Mouse (Mus musculus) ES-E14 (cell line): ENCODE measurements at regions not wholly inside any gene's neighbourhood (a gene's known extent, or its start where the extent isn't known, plus 50 kb on each side); places are given as distances from the start of the nearest gene placed in this dataset.

Experiments used
- DNase-seq: peaks from one replicate; pipeline ENCODE4 v3.0.0-alpha.2; 2013; ENCODE audit warnings: low read depth, low spot score
- H3K27ac ChIP-seq: 2 replicates; pipeline ENCODE4 v1.5.1; 2012; ENCODE audit warnings: low read depth, mild to moderate bottlenecking, low read length, moderate library complexity, mixed read lengths; ENCODE audit not compliant: poor library complexity, insufficient read depth, severe bottlenecking
- H3K36me3 ChIP-seq: 2 replicates; pipeline ENCODE4 v1.6.1; 2012; ENCODE audit warnings: mild to moderate bottlenecking, low read length, moderate library complexity, mixed read lengths; ENCODE audit not compliant: control insufficient read depth, poor library complexity, insufficient read depth, severe bottlenecking
- H3K4me1 ChIP-seq, 2 experiments: fragments of 150-350 bp in 1 of 2; sonication (generic) in 1 of 2; 2 replicates each; pipeline ENCODE4 v1.6.1; 2012; ENCODE audit warnings: low read length in 2 of 2, mild to moderate bottlenecking in 1 of 2, mixed read lengths in 1 of 2; ENCODE audit not compliant: control insufficient read depth in 2 of 2, insufficient read depth in 2 of 2, poor library complexity in 1 of 2
- H3K4me3 ChIP-seq, 2 experiments: fragments of 150-350 bp in 1 of 2; sonication (generic) in 1 of 2; 2 replicates each; pipeline ENCODE4 v1.5.1; 2012; ENCODE audit warnings: low read length in 2 of 2, low read depth in 1 of 2, mild to moderate bottlenecking in 1 of 2, mixed read lengths in 1 of 2; ENCODE audit not compliant: insufficient read depth in 1 of 2, poor library complexity in 1 of 2, severe bottlenecking in 1 of 2
- H3K9ac ChIP-seq: 2 replicates; pipeline ENCODE4 v1.6.1; 2012; ENCODE audit warnings: low read depth, mild to moderate bottlenecking, low read length, mixed read lengths; ENCODE audit not compliant: poor library complexity, insufficient read depth, severe bottlenecking
- H3K9me3 ChIP-seq: fragments of 150-350 bp; sonication (generic); 2 replicates; pipeline ENCODE4 v1.6.1; 2012; ENCODE audit warnings: low read depth, mild to moderate bottlenecking, low read length; ENCODE audit not compliant: control insufficient read depth, insufficient read depth
- CHD2 ChIP-seq: IDR thresholded peaks from 2 replicates; pipeline ENCODE4 v1.6.1; 2014; ENCODE audit warnings: mild to moderate bottlenecking, low read depth, low read length, inconsistent platforms
- HCFC1 ChIP-seq: IDR thresholded peaks from 2 replicates; pipeline ENCODE4 v1.6.1; 2012; ENCODE audit warnings: low read length, inconsistent platforms, borderline replicate concordance; ENCODE audit not compliant: insufficient read depth
- MAFK ChIP-seq: IDR thresholded peaks from 2 replicates; pipeline ENCODE4 v1.6.1; 2014; ENCODE audit warnings: mild to moderate bottlenecking, low read depth, low read length, inconsistent platforms; ENCODE audit not compliant: insufficient read depth
- ZC3H11A ChIP-seq: IDR thresholded peaks from 2 replicates; pipeline ENCODE4 v1.6.1; 2012; ENCODE audit warnings: low read depth, mild to moderate bottlenecking, inconsistent platforms, low read length, borderline replicate concordance
- ZNF384 ChIP-seq: IDR thresholded peaks from 2 replicates; pipeline ENCODE4 v1.6.1; 2012; ENCODE audit warnings: low read depth, low read length, inconsistent platforms
- in situ Hi-C, 2 experiments: fragments of 600-800 bp; cut with MboI; formaldehyde crosslinking; loops; one replicate each; pipeline ENCODE4 v1.15.1; 2025; ENCODE audit warnings: low sequenced_read_pairs in 2 of 2, inconsistent platforms in 1 of 2; ENCODE audit not compliant: unreplicated experiment in 2 of 2

- no peak for TF ChIP-seq HCFC1
- no peak for TF ChIP-seq ZNF384
- TF ChIP-seq ZC3H11A: no peak
- no peak for TF ChIP-seq CHD2
- no peak for TF ChIP-seq MAFK
- no peak for DNase-seq
- Histone ChIP-seq H3K9me3 (no peaks in the 10 kb centered on the region), H3K27ac (no peak overlapping the region), H3K4me3 (no peak overlapping the region), H3K4me1 (no peaks in the 10 kb centered on the region), H3K9ac (no peak overlapping the region), H3K36me3 (no peaks in the 10 kb centered on the region)
- in situ Hi-C loops: no loop called here
These were observed 256.7 kb upstream of the Plxna2 start for GRCm38 (mm10) chr1:194361316-194361715.

DNA sequence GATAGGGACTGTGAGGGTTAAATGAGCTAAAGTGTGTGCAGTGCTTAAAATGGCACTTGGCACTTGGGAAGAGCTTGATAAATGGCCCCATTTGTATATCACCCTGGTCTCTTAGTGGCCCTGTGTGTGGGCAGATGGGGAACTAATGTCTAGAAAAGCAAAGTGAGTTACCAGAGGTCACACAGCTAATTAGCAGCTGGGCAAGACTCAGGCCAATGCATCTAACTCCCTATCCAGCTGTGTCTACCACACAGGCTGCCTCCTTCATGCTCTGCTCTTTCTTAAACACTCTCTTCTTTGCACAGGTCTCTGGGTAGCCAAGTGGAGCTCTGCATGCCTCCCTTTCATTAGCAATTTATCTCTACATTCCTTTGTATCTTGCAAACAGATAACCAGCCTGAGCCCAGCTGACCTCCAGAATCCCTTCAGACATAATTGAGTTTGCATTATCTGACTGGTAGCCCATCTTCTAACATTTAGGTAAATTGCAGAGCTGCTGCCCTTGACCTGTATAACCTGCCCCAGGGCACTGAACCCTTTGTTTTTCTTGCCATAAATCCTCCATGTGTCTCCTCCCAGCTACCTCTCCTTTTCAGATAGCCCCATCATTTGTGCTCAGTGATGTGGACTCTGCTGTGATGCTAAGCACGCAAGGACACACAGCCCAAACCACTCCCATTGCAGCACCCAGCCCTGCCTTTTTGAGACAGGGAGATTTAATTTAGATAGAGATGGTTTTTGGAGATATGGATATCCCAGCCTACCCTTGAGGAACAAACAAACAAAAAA lies 263.5 kb upstream of the Plxna2 start:
- DNase-seq: no peak
- Histone ChIP-seq H3K36me3 (no peaks in the 10 kb centered on the region), H3K4me3 (no peak overlapping the region), H3K27ac (no peak overlapping the region), H3K9ac (no peak overlapping the region), H3K9me3 (no peaks in the 10 kb centered on the region), H3K4me1 (no peaks in the 10 kb centered on the region)
- in situ Hi-C loops: no loop called here
- TF ChIP-seq ZC3H11A: no peak
- TF ChIP-seq HCFC1: no peak
- no peak for TF ChIP-seq MAFK
- TF ChIP-seq CHD2: no peak
- no peak for TF ChIP-seq ZNF384

- H3K27ac ChIP-seq: no peak overlapping the region
- in situ Hi-C loops: no loop called here
These were observed 272.5 kb upstream of the Plxna2 start for GRCm38 (mm10) chr1:194345304-194346033.

DNA sequence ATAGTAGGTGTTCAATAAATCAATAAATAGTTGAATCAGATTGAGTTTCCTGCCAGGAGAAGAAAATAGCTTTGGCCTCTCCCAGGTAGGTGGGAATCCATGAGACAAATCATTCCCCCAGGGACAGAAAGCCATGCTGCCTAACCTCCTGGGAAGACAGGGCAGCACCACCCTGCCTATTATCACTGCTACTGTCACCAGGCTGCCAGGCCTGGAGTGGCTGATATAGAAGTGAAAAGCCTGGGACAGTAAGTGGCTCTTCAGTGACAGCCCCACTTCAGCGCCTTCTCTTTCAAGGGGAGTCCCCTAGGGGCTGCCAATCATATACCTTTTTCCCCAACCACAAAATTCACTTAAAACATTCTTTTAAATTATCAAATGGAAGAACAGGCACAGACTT lies 275.4 kb upstream of the Plxna2 start:
- in situ Hi-C loops: no loop called here
- H3K4me1 ChIP-seq: no peaks in the 10 kb centered on the region
- no peak for TF ChIP-seq ZC3H11A
- no peak for TF ChIP-seq CHD2
- TF ChIP-seq MAFK: no peak
- no peak for TF ChIP-seq HCFC1
- no peak for TF ChIP-seq ZNF384
- DNase-seq: no peak
- H3K27ac ChIP-seq: no peak overlapping the region
- H3K36me3 ChIP-seq: no peaks in the 10 kb centered on the region
- no peak overlapping the region for H3K4me3 ChIP-seq
- H3K9me3 ChIP-seq: no peaks in the 10 kb centered on the region
- H3K9ac ChIP-seq: no peak overlapping the region

More at GRCm38 (mm10) chr1:194345304-194346033, 272.5 kb upstream of the Plxna2 start:
- Histone ChIP-seq H3K36me3 (no peaks in the 10 kb centered on the region), H3K4me1 (no peaks in the 10 kb centered on the region), H3K9ac (no peak overlapping the region), H3K4me3 (no peak overlapping the region), H3K9me3 (no peaks in the 10 kb centered on the region)
- TF ChIP-seq HCFC1: no peak
- TF ChIP-seq ZNF384: no peak
- no peak for TF ChIP-seq MAFK
- DNase-seq: no peak
